9 mouse cellular contexts compared by ENCODE assay signal in genomic region chr11:6695176-6695575, GRCm38 (mm10). TPM values are rescaled to one million over a fixed set of nuclear protein-coding genes. Genes with fewer than 3 reads are reported as not detected.
A peak's percentile ranks its signal among the peaks of the same experiment; 100 is the strongest.
DNase-seq lines count a peak whose midpoint lies in the region; ATAC-seq and TF ChIP-seq lines count a peak whose summit lies in the region.
"Had no signal": no experiment of that assay in that cellular context is flagged by ENCODE, and none has a peak within 500 bp of the region (broad histone marks: within the 10 kb centered on the region; RNA-seq: fewer than 3 reads in every experiment).

No protein-coding gene starts in this region.

- TF ChIP-seq CTCF in hindbrain, postnatal 0 days (IDR thresholded peaks at IDR 0.05; ENCODE audit: low read depth): no peak
- TF ChIP-seq CTCF in kidney, postnatal 0 days (IDR thresholded peaks at IDR 0.05; ENCODE audit: low read depth): no peak

- H3K27ac ChIP-seq in hindbrain, postnatal 0 days: no peak overlapping the region
- H3K27ac ChIP-seq in hindbrain, embryonic 10.5 days: no peak overlapping the region
- H3K27ac ChIP-seq in embryonic facial prominence, embryonic 15.5 days (replicated peaks): no peak overlapping the region
- no peak overlapping the region for H3K27ac ChIP-seq in kidney, postnatal 0 days
- no peak overlapping the region for H3K27ac ChIP-seq in intestine, embryonic 16.5 days (ENCODE audit: low read length)

- DNase-seq in hindbrain, postnatal 0 days (ENCODE audit: low spot score): no peak
- DNase-seq in hindbrain, embryonic 10.5 days (ENCODE audit: low spot score): no peak
- peak; percentile 69 for DNase-seq in kidney, postnatal 0 days (ENCODE audit: low spot score)
- DNase-seq in naive thymus-derived CD4-positive, alpha-beta T cell, adult 2 months (ENCODE audit: low read depth): peak; percentile 94
- no peak for DNase-seq in layer of hippocampus, adult 9-10 months (ENCODE audit: low spot score)

- H3K36me3 ChIP-seq in hindbrain, postnatal 0 days (ENCODE audit: insufficient read depth, low read length): no peaks in the 10 kb centered on the region
- no peaks in the 10 kb centered on the region for H3K36me3 ChIP-seq in hindbrain, embryonic 10.5 days
- no peaks in the 10 kb centered on the region for H3K36me3 ChIP-seq in embryonic facial prominence, embryonic 15.5 days
- H3K36me3 ChIP-seq in kidney, postnatal 0 days (ENCODE audit: insufficient read depth, low read length): no peaks in the 10 kb centered on the region
- H3K36me3 ChIP-seq in intestine, embryonic 16.5 days (ENCODE audit: control insufficient read depth, insufficient read depth, low read length): no peaks in the 10 kb centered on the region

- ATAC-seq in hindbrain, postnatal 0 days: no peak
- ATAC-seq in embryonic facial prominence, embryonic 15.5 days (ENCODE audit: insufficient number of reproducible peaks, low FRiP score, low TSS enrichment, low read depth): 0 out of 2 replicates have a peak, but pooled peaks have one; percentile 24
- peak; percentile 85 for ATAC-seq in kidney, postnatal 0 days (replicated peaks; ENCODE audit: low FRiP score, low read depth)
- no peak for ATAC-seq in erythroid progenitor cell, adult 5-6 weeks (replicated peaks; ENCODE audit: low FRiP score, poor library complexity, severe bottlenecking)
- no peak for ATAC-seq in intestine, embryonic 16.5 days

- no peak overlapping the region for H3K9ac ChIP-seq in hindbrain, postnatal 0 days (replicated peaks; ENCODE audit: low read length)
- no peak overlapping the region for H3K9ac ChIP-seq in embryonic facial prominence, embryonic 15.5 days
- H3K9ac ChIP-seq in kidney, postnatal 0 days (ENCODE audit: low read depth, low read length): no peak overlapping the region
- H3K9ac ChIP-seq in intestine, embryonic 16.5 days (ENCODE audit: low read depth, low read length): no peak overlapping the region

- no peak overlapping the region for H3K4me3 ChIP-seq in hindbrain, postnatal 0 days (ENCODE audit: low read length)
- H3K4me3 ChIP-seq in hindbrain, embryonic 10.5 days: no peak overlapping the region
- no peak overlapping the region for H3K4me3 ChIP-seq in embryonic facial prominence, embryonic 15.5 days (replicated peaks)
- no peak overlapping the region for H3K4me3 ChIP-seq in kidney, postnatal 0 days (replicated peaks; ENCODE audit: low read depth, low read length)
- no peak overlapping the region for H3K4me3 ChIP-seq in intestine, embryonic 16.5 days (ENCODE audit: low read length)

- H3K27me3 ChIP-seq in hindbrain, postnatal 0 days (ENCODE audit: insufficient read depth, low read length): no peaks in the 10 kb centered on the region
- no peaks in the 10 kb centered on the region for H3K27me3 ChIP-seq in hindbrain, embryonic 10.5 days (ENCODE audit: insufficient read depth, poor library complexity, severe bottlenecking)
- H3K27me3 ChIP-seq in embryonic facial prominence, embryonic 15.5 days: no peaks in the 10 kb centered on the region
- H3K27me3 ChIP-seq in kidney, postnatal 0 days (ENCODE audit: insufficient read depth, low read length): no peaks in the 10 kb centered on the region
- H3K27me3 ChIP-seq in intestine, embryonic 16.5 days (replicated peaks; ENCODE audit: control insufficient read depth, insufficient read depth, low read length): no peaks in the 10 kb centered on the region

- 71% methylated on average over 12 of the region's 12 CpGs for WGBS in hindbrain, postnatal 0 days
- whole genome bisulfite sequencing in hindbrain, embryonic 10.5 days: 84% methylated on average over 12 of the region's 12 CpGs
- WGBS in embryonic facial prominence, embryonic 15.5 days: 51% methylated on average over 12 of the region's 12 CpGs
- 11% methylated on average over 12 of the region's 12 CpGs for WGBS in kidney, postnatal 0 days
- WGBS in intestine, embryonic 16.5 days: 67% methylated on average over 12 of the region's 12 CpGs

- H3K9me3 ChIP-seq in hindbrain, postnatal 0 days (ENCODE audit: low read length): no peaks in the 10 kb centered on the region
- H3K9me3 ChIP-seq in hindbrain, embryonic 10.5 days: no peaks in the 10 kb centered on the region
- H3K9me3 ChIP-seq in embryonic facial prominence, embryonic 15.5 days (replicated peaks): no peaks in the 10 kb centered on the region
- H3K9me3 ChIP-seq in kidney, postnatal 0 days (replicated peaks; ENCODE audit: low read length): no peaks in the 10 kb centered on the region
- H3K9me3 ChIP-seq in intestine, embryonic 16.5 days (ENCODE audit: control insufficient read depth, low read length): no peaks in the 10 kb centered on the region

- 0 out of 2 replicates have a peak overlapping the region, but pooled peaks have one; percentile 13 for H3K4me2 ChIP-seq in hindbrain, postnatal 0 days (ENCODE audit: low read depth, low read length)
- no peak overlapping the region for H3K4me2 ChIP-seq in embryonic facial prominence, embryonic 15.5 days (replicated peaks)
- H3K4me2 ChIP-seq in kidney, postnatal 0 days (ENCODE audit: low read length): peak overlapping the region; percentile 34
- H3K4me2 ChIP-seq in intestine, embryonic 16.5 days (ENCODE audit: low read depth, low read length): no peak overlapping the region; the same call in 1 of the 2 replicates

- no peaks in the 10 kb centered on the region for H3K4me1 ChIP-seq in hindbrain, postnatal 0 days (ENCODE audit: insufficient read depth, low read length)
- no peaks in the 10 kb centered on the region for H3K4me1 ChIP-seq in hindbrain, embryonic 10.5 days (replicated peaks)
- H3K4me1 ChIP-seq in embryonic facial prominence, embryonic 15.5 days: no peaks in the 10 kb centered on the region
- H3K4me1 ChIP-seq in kidney, postnatal 0 days (replicated peaks; ENCODE audit: insufficient read depth, low read length): no peaks in the 10 kb centered on the region
- no peaks in the 10 kb centered on the region for H3K4me1 ChIP-seq in intestine, embryonic 16.5 days (ENCODE audit: control insufficient read depth, insufficient read depth, low read length)

RNA-seq across cellular contexts. Expression of gene Ramp3, which starts 36.9 kb away (rescaled TPM):
- total RNA-seq in hindbrain, postnatal 0 days (2014; rRNA removed): 27.7 and 29.3 TPM in 2 replicates
- 23.9 and 24.2 TPM in 2 replicates for polyA plus RNA-seq in hindbrain, postnatal 0 days (2015; fragmentation: Nextera tagmentation; extraction: Ambion mirVana)
- 5.7 and 5.8 TPM in 2 replicates for polyA plus RNA-seq in hindbrain, embryonic 10.5 days (2016; fragmentation: Nextera tagmentation; extraction: Ambion mirVana)
- 14.1 and 18.2 TPM in 2 replicates for polyA plus RNA-seq in embryonic facial prominence, embryonic 15.5 days (2015; fragmentation: Nextera tagmentation; extraction: Ambion mirVana)
- 25.0 and 26.5 TPM in 2 replicates for polyA plus RNA-seq in kidney, postnatal 0 days (2015; fragmentation: Nextera tagmentation; extraction: Ambion mirVana)
- total RNA-seq in erythroid progenitor cell, adult 5-6 weeks (2015; ENCODE audit: low replicate concordance): 2.5 TPM in 1 of 2 replicates, not detected in the other
- not detected in 2 replicates for total RNA-seq in erythroid progenitor cell, adult 5-6 weeks (2017; ENCODE audit: low replicate concordance)
- polyA plus RNA-seq in intestine, embryonic 16.5 days (2015; fragmentation: Nextera tagmentation; extraction: Ambion mirVana): 4.6 and 5.2 TPM in 2 replicates

RNA-seq across cellular contexts. Expression of gene Wap, which starts 56.7 kb away (rescaled TPM):
- total RNA-seq in hindbrain, postnatal 0 days (2014; rRNA removed): not detected in 2 replicates
- polyA plus RNA-seq in hindbrain, postnatal 0 days (2015; fragmentation: Nextera tagmentation; extraction: Ambion mirVana): not detected in 2 replicates
- not detected in 2 replicates for polyA plus RNA-seq in hindbrain, embryonic 10.5 days (2016; fragmentation: Nextera tagmentation; extraction: Ambion mirVana)
- polyA plus RNA-seq in embryonic facial prominence, embryonic 15.5 days (2015; fragmentation: Nextera tagmentation; extraction: Ambion mirVana): not detected in 2 replicates
- not detected in 2 replicates for polyA plus RNA-seq in kidney, postnatal 0 days (2015; fragmentation: Nextera tagmentation; extraction: Ambion mirVana)
- total RNA-seq in erythroid progenitor cell, adult 5-6 weeks (2015; ENCODE audit: low replicate concordance): not detected in 2 replicates
- not detected in 2 replicates for total RNA-seq in erythroid progenitor cell, adult 5-6 weeks (2017; ENCODE audit: low replicate concordance)
- polyA plus RNA-seq in intestine, embryonic 16.5 days (2015; fragmentation: Nextera tagmentation; extraction: Ambion mirVana): not detected in 2 replicates
- polyA plus RNA-seq: limb, embryonic 14.5 days had no signal

Comparison
In these comparisons a context has a peak if more than half of its experiments do, and no peak if none do; other contexts are left out.
1. ATAC-seq: peak in embryonic facial prominence, embryonic 15.5 days (single experiment) and kidney, postnatal 0 days (single experiment); none in hindbrain, postnatal 0 days (single experiment), erythroid progenitor cell, adult 5-6 weeks (single experiment) and intestine, embryonic 16.5 days (single experiment).
2. DNase-seq: peak in kidney, postnatal 0 days (single experiment) and naive thymus-derived CD4-positive, alpha-beta T cell, adult 2 months (single experiment); none in hindbrain, postnatal 0 days (single experiment), hindbrain, embryonic 10.5 days (single experiment) and layer of hippocampus, adult 9-10 months (single experiment).
3. H3K4me2 ChIP-seq: peak in hindbrain, postnatal 0 days (single experiment) and kidney, postnatal 0 days (single experiment); none in embryonic facial prominence, embryonic 15.5 days (single experiment) and intestine, embryonic 16.5 days (single experiment).